Mouse (Mus musculus) olfactory bulb, adult 2 months (tissue): ENCODE measurements around the gene Gm45521. TPM values are rescaled to one million over a fixed set of nuclear protein-coding genes. Genes with fewer than 3 reads are reported as not detected.

ENCODE experiments used
- H3K27ac ChIP-seq: fragments of 200-500 bp; 2 replicates; pipeline ENCODE4 v1.5.1; 2012; ENCODE audit warnings: low read depth, low read length; ENCODE audit not compliant: insufficient read depth
- H3K4me1 ChIP-seq: fragments of 200-500 bp; 2 replicates; pipeline ENCODE4 v1.6.1; 2012; ENCODE audit warnings: low read length; ENCODE audit not compliant: control insufficient read depth, insufficient read depth
- H3K4me3 ChIP-seq: fragments of 200-500 bp; 2 replicates; pipeline ENCODE4 v1.5.1; 2012; ENCODE audit warnings: mild to moderate bottlenecking, low read depth, low read length, moderate library complexity; ENCODE audit not compliant: insufficient read depth
- CTCF ChIP-seq: fragments of 200-500 bp; IDR thresholded peaks from 2 replicates; pipeline ENCODE4 v1.5.1; 2012; ENCODE audit warnings: low read depth, mild to moderate bottlenecking, low read length, moderate library complexity; ENCODE audit not compliant: insufficient read depth
- POLR2A ChIP-seq: fragments of 200-500 bp; IDR thresholded peaks from 2 replicates; pipeline ENCODE4 v1.6.1; 2012; ENCODE audit warnings: mild to moderate bottlenecking, low read depth, low read length, moderate library complexity; ENCODE audit not compliant: insufficient read depth
- WGBS: fragments of 180-500 bp; shearing (Covaris S2); methylation state at CpG from one replicate; pipeline ENCODE4 v1.1.7; 2018; 5-methylcytosine and 5-hydroxymethylcytosine counted together
- polyA plus RNA-seq: library from polyadenylated mRNA; stranded (reverse); fragments of >200 nt; gene quantifications from 2 replicates; pipeline ENCODE4 v1.2.4, GENCODE M21; 2012; ENCODE audit warnings: low replicate concordance; ENCODE audit not compliant: missing spikeins, insufficient read depth, insufficient read length

Gm45521 gene
- polyA plus RNA-seq, 1 experiment: not detected

- Histone ChIP-seq H3K27ac (no peak overlapping the region), H3K4me3 (no peak overlapping the region), H3K4me1 (peaks cover 6% of the 10 kb centered on the region)
- WGBS: 59% methylated on average over 3 of the region's 3 CpGs
- no peak for TF ChIP-seq CTCF
- no peak for TF ChIP-seq POLR2A
Observed at GRCm38 (mm10) chr14:7943801-7944135, 13.3 kb upstream of the Gm45521 start.

- Histone ChIP-seq H3K27ac (no peak overlapping the region), H3K4me3 (no peak overlapping the region), H3K4me1 (peaks cover 6% of the 10 kb centered on the region)
- no peak for TF ChIP-seq CTCF
- no peak for TF ChIP-seq POLR2A
- WGBS: 50% methylated on average over 8 of the region's 8 CpGs
Observed at GRCm38 (mm10) chr14:7944349-7945039, 12.6 kb upstream of the Gm45521 start.

- whole genome bisulfite sequencing: 84% methylated on average over 5 of the region's 5 CpGs
- TF ChIP-seq POLR2A (no peak), CTCF (no peak)
- Histone ChIP-seq H3K27ac (no peak overlapping the region), H3K4me1 (peaks cover 6% of the 10 kb centered on the region), H3K4me3 (no peak overlapping the region)
Observed at GRCm38 (mm10) chr14:7945261-7945660, 11.8 kb upstream of the Gm45521 start.

GRCm38 (mm10) chr14:7951234-7951633 lies 5.9 kb upstream of the Gm45521 start:
- TF ChIP-seq POLR2A (no peak), CTCF (no peak)
- H3K4me1 ChIP-seq: no peaks in the 10 kb centered on the region
- no peak overlapping the region for H3K27ac ChIP-seq
- H3K4me3 ChIP-seq: no peak overlapping the region
- WGBS: 95% methylated on average over 9 of the region's 9 CpGs

- WGBS: 38% methylated on average over 12 of the region's 12 CpGs
- Histone ChIP-seq H3K4me1 (no peaks in the 10 kb centered on the region), H3K4me3 (no peak overlapping the region), H3K27ac (no peak overlapping the region)
- TF ChIP-seq POLR2A: no peak
- TF ChIP-seq CTCF: no peak
Observed at GRCm38 (mm10) chr14:7952610-7953254, 4.4 kb upstream of the Gm45521 start.

GRCm38 (mm10) chr14:7954071-7954471 lies 3.0 kb upstream of the Gm45521 start:
- Histone ChIP-seq H3K27ac (no peak overlapping the region), H3K4me1 (no peaks in the 10 kb centered on the region), H3K4me3 (no peak overlapping the region)
- no peak for TF ChIP-seq CTCF
- TF ChIP-seq POLR2A: no peak
- WGBS: 57% methylated on average over 6 of the region's 6 CpGs

- Histone ChIP-seq H3K27ac (no peak overlapping the region), H3K4me3 (no peak overlapping the region), H3K4me1 (no peaks in the 10 kb centered on the region)
- TF ChIP-seq CTCF: no peak
- WGBS: 87% methylated on average over 10 of the region's 10 CpGs
Observed at GRCm38 (mm10) chr14:7956427-7956826, 661 bp upstream of the Gm45521 start.

- H3K27ac ChIP-seq: no peak overlapping the region
- no peak overlapping the region for H3K4me3 ChIP-seq
- no peaks in the 10 kb centered on the region for H3K4me1 ChIP-seq
- no peak for TF ChIP-seq POLR2A
- no peak for TF ChIP-seq CTCF
- WGBS: 63% methylated on average over 11 of the region's 11 CpGs
Observed at GRCm38 (mm10) chr14:7960616-7961015, 3.5 kb downstream of the Gm45521 start.

- Histone ChIP-seq H3K27ac (no peak overlapping the region), H3K4me1 (no peaks in the 10 kb centered on the region), H3K4me3 (no peak overlapping the region)
- 56% methylated on average over 5 of the region's 5 CpGs for WGBS
- TF ChIP-seq CTCF: no peak
- TF ChIP-seq POLR2A: no peak
Observed at GRCm38 (mm10) chr14:7961714-7962113, 4.6 kb downstream of the Gm45521 start.

- 89% methylated on average over 2 of the region's 2 CpGs for WGBS
- H3K27ac ChIP-seq: no peak overlapping the region
- H3K4me3 ChIP-seq: no peak overlapping the region
- no peak for TF ChIP-seq CTCF
- TF ChIP-seq POLR2A: no peak
- no peaks in the 10 kb centered on the region for H3K4me1 ChIP-seq
Observed at GRCm38 (mm10) chr14:7962626-7963025, 5.5 kb downstream of the Gm45521 start.
